Mouse (Mus musculus) cerebellum, postnatal 10 days (tissue): Measurements from ENCODE around the gene Chrna1.

Experiments
- DNase-seq, 2 experiments: peaks; one replicate each; pipeline ENCODE4 v3.0.0; 2021; ENCODE audit warnings: mixed read lengths in 2 of 2

The Chrna1 gene

GRCm38 (mm10) chr2:73514178-73514577 lies 66.0 kb downstream of the Chrna1 start:
- no peak for DNase-seq
